Mouse (Mus musculus): ENCODE data around the gene Gm20538. TPM values are rescaled to one million over a fixed set of nuclear protein-coding genes. Genes with fewer than 3 reads are reported as not detected.
A peak's percentile ranks its signal among the peaks of the same experiment; 100 is the strongest.

The Gm20538 gene
- polyA plus RNA-seq, 1 experiment = not detected

DNA sequence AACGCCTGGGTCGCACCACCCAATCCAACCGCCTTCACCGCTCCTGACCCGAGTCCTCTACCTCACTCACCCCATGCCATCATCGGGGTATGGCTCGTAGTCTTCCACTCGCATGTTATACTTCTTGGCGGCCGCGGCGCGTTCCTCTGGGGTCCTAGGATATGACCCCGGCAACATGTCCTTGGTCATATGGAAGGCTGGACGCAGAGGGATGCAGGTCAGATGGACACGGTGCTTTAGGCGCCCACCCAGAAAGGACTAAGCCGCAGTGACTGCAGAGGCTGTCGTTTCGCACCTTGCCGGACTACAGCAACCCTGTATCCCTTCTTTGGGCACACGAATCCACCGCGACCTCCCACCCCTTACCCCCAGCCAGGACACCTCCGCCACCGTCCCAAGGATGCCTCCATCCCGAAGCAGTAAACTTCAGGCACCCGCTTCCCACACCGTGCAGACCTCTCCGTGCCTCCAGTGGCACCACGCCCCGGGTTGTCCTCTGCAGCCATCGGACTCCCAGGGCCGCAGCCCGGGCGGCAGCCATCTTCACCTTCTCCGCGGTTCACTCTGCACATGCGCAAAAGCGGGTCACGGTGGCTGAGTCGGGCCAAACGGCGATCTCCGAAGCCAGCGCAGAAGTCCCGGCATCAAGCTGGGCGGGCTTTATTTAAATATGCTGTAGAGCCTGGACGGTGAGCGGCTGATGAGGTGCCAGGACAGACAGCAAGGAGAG, 2.4 kb upstream of the Gm20538 start, which contains the start of gene Ndufb8:
Ndufb8 (minus strand) TSS at position 580 of the 730 bp plus-strand sequence.
- peaks cover 3% of the 10 kb centered on the region; the same call in 1 of the 2 replicates for H3K4me1 ChIP-seq (ENCODE audit: control insufficient read depth, insufficient read depth, insufficient read length)
- H3K27me3 ChIP-seq (ENCODE audit: control insufficient read depth, insufficient read depth, low read length) = no peaks in the 10 kb centered on the region
- TF ChIP-seq POLR2A (IDR thresholded peaks at IDR 0.05; ENCODE audit: low read depth, low read length) = peak; percentile 87
- no peak for TF ChIP-seq CTCF (IDR thresholded peaks at IDR 0.05; ENCODE audit: extremely low read depth, insufficient read depth, insufficient read length, insufficient replicate concordance)
- DNase-seq (ENCODE audit: low read depth in 1 of 2, low spot score in 2 of 2) = peak; percentile 77 to 97
- peak within 1 kb of the TSS; percentile 37; the same call in 1 of the 2 replicates for H3K27ac ChIP-seq (ENCODE audit: insufficient read depth, low read length)
- WGBS = under 1% methylated on average over 50 of the region's 50 CpGs
- peak within 1 kb of the TSS; percentile 72 for H3K4me3 ChIP-seq (ENCODE audit: extremely low read depth, insufficient read depth, insufficient read length)
- peaks cover 13% of the 10 kb centered on the region for H3K36me3 ChIP-seq (ENCODE audit: control insufficient read depth, insufficient read depth, low read length)

DNA sequence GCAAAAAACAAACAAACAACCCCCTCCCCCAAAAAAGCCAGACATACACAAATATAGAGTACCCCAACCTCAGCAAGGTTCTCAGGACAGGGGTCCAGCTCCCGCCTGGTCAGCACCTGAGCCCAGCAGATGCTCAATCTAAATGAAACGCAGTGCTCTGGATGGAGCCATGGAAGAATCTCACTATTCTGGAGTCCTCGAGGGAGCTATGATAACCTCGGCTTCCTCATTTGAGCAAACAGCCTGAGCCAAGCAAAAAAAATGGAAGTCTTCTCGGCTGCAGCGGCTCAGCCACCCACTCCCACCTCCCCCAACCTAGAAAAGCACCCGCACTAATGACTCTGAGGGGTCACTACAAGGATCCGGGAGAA, 1.8 kb upstream of the Gm20538 start:
- no peak for DNase-seq (ENCODE audit: low read depth in 1 of 2, low spot score in 2 of 2)

DNA sequence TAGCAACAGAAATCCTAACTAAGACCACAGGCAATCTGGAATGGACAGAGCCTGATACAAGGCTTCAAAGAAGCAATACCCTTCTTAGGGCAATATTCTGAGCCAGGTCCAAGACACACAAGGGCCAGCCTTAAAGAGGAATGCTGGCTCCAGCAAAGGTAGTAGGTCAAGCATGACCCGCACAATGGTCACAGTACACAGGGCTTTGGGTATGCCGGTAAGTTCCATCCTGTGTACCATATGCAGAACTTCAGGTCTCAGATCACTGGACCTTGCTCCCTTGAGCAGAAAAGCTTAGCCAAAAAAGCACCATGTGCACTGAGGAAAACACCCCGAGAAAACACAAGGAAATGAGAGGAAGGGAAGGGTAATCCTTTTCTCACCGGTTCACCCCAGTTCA, 655 bp upstream of the Gm20538 start:
- no peak overlapping the region for H3K27ac ChIP-seq (ENCODE audit: insufficient read depth, low read length)
- no peaks in the 10 kb centered on the region for H3K27me3 ChIP-seq (ENCODE audit: control insufficient read depth, insufficient read depth, low read length)
- H3K4me1 ChIP-seq (ENCODE audit: control insufficient read depth, insufficient read depth, insufficient read length) = peaks cover 3% of the 10 kb centered on the region; the same call in 1 of the 2 replicates
- WGBS = 93% methylated on average over 4 of the region's 4 CpGs
- H3K36me3 ChIP-seq (ENCODE audit: control insufficient read depth, insufficient read depth, low read length) = peaks cover 22% of the 10 kb centered on the region
- no peak for TF ChIP-seq POLR2A (IDR thresholded peaks at IDR 0.05; ENCODE audit: low read depth, low read length)
- TF ChIP-seq CTCF (IDR thresholded peaks at IDR 0.05; ENCODE audit: extremely low read depth, insufficient read depth, insufficient read length, insufficient replicate concordance) = no peak
- no peak overlapping the region for H3K4me3 ChIP-seq (ENCODE audit: extremely low read depth, insufficient read depth, insufficient read length)
- DNase-seq (ENCODE audit: low read depth in 1 of 2, low spot score in 2 of 2) = no peak

More for the DNA sequence above, 1.8 kb upstream of the Gm20538 start:
- H3K27ac ChIP-seq (ENCODE audit: insufficient read depth, low read length) = no peak overlapping the region
- H3K4me1 ChIP-seq (ENCODE audit: control insufficient read depth, insufficient read depth, insufficient read length) = peaks cover 3% of the 10 kb centered on the region; the same call in 1 of the 2 replicates
- H3K4me3 ChIP-seq (ENCODE audit: extremely low read depth, insufficient read depth, insufficient read length) = peak overlapping the region; percentile 72
- TF ChIP-seq POLR2A (IDR thresholded peaks at IDR 0.05; ENCODE audit: low read depth, low read length) (no peak), CTCF (IDR thresholded peaks at IDR 0.05; ENCODE audit: extremely low read depth, insufficient read depth, insufficient read length, insufficient replicate concordance) (no peak)
- 3% methylated on average over 8 of the region's 8 CpGs for WGBS
- H3K27me3 ChIP-seq (ENCODE audit: control insufficient read depth, insufficient read depth, low read length) = no peaks in the 10 kb centered on the region
- H3K36me3 ChIP-seq (ENCODE audit: control insufficient read depth, insufficient read depth, low read length) = peaks cover 18% of the 10 kb centered on the region

DNA sequence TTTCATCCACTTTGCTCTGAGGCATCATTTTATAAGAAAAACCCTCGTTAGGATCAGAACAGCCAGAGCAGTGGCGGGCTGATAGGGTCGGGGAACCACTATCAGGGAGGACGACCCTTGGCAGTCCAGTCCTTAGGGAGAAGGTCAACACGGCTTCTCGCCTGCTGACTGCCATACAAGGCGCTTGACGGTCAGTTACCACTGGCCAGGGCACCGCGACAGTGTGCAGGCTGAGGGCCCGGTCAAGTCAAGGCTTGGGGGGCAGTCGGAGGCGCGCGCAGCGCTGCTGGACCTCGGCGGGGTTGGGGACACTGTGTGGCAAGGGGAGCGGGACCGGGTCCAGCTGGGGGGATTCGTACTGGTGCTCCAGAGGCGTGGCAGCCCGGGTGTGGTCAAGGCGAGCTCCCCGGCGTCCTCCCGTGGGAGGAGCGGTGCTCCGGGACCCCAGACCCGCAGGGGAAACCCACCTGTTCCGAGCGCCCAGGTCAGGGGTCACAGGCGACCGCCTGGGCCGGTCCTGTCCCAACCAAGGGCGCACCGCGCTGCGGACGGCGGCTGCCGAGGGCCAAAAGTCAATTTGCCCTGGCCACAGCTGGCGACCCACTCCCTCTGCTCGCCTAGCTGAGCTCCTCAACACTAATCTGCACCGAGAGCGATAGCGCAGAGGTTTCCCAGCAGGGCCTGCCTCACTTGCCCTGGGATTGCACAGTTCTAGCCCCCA, 7.2 kb downstream of the Gm20538 start, which contains the start of gene Sec31b:
Sec31b (minus strand) TSS at position 544 of the 721 bp plus-strand sequence.
- peak in 1 of 2 experiments; percentile 24 for DNase-seq (ENCODE audit: low read depth in 1 of 2, low spot score in 2 of 2)
- Histone ChIP-seq H3K27me3 (ENCODE audit: control insufficient read depth, insufficient read depth, low read length) (no peaks in the 10 kb centered on the region), H3K36me3 (ENCODE audit: control insufficient read depth, insufficient read depth, low read length) (peaks cover 13% of the 10 kb centered on the region), H3K27ac (ENCODE audit: insufficient read depth, low read length) (no peak within 1 kb of the TSS), H3K4me1 (ENCODE audit: control insufficient read depth, insufficient read depth, insufficient read length) (peaks cover 5% of the 10 kb centered on the region; the same call in 1 of the 2 replicates), H3K4me3 (ENCODE audit: extremely low read depth, insufficient read depth, insufficient read length) (peak within 1 kb of the TSS; percentile 44; the same call in 1 of the 2 replicates)
- 5% methylated on average over 47 of the region's 47 CpGs for WGBS
- TF ChIP-seq POLR2A (IDR thresholded peaks at IDR 0.05; ENCODE audit: low read depth, low read length) = no peak
- no peak for TF ChIP-seq CTCF (IDR thresholded peaks at IDR 0.05; ENCODE audit: extremely low read depth, insufficient read depth, insufficient read length, insufficient replicate concordance)

DNA sequence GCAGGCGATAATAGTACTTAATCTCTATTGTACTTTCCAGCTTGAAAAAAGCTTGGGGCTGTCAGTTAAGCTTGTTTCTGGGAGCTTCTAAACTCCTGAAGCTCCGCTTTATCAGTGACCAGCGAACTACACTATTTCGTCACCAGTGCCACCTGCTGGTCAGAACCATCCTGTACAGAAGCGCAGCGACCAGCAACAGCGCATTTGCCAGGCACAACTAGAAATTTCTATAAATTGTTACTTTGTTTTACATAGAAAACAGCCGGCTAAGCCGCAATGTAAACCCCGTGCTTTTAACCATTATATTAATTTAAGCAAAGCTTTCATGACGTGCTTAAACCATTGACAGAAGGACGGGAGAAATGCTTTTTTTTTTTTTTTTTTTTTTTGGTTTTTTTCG, 7.9 kb downstream of the Gm20538 start:
- TF ChIP-seq POLR2A (IDR thresholded peaks at IDR 0.05; ENCODE audit: low read depth, low read length) (no peak), CTCF (IDR thresholded peaks at IDR 0.05; ENCODE audit: extremely low read depth, insufficient read depth, insufficient read length, insufficient replicate concordance) (peak; percentile 61; the same call in 1 of the 2 replicates)
- Histone ChIP-seq H3K36me3 (ENCODE audit: control insufficient read depth, insufficient read depth, low read length) (peaks cover 10% of the 10 kb centered on the region), H3K27ac (ENCODE audit: insufficient read depth, low read length) (no peak overlapping the region), H3K27me3 (ENCODE audit: control insufficient read depth, insufficient read depth, low read length) (no peaks in the 10 kb centered on the region), H3K4me3 (ENCODE audit: extremely low read depth, insufficient read depth, insufficient read length) (no peak overlapping the region), H3K4me1 (ENCODE audit: control insufficient read depth, insufficient read depth, insufficient read length) (peaks cover 5% of the 10 kb centered on the region; the same call in 1 of the 2 replicates)
- DNase-seq (ENCODE audit: low read depth in 1 of 2, low spot score in 2 of 2) = peak; percentile 48 to 69
- WGBS = 4% methylated on average over 13 of the region's 13 CpGs

DNA sequence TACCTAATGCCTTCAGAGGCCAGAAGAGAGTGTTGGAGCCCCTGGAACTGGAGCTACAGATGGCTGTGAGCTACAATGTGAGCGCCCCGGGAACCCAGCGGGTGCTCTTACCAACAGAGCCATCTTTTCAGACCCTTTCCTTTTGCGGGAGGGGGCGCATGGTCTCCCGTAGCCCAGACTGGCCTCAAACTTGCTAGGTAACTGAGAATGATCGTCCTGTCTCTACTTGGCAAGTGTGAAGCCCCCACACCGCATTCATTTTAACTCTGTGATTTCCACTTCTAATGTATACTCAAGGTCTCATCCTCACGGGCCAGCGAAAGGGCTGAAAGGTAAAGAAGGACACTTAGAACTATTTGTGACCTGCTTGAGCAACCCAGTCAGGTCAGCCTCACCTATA, 8.3 kb downstream of the Gm20538 start:
- H3K27me3 ChIP-seq (ENCODE audit: control insufficient read depth, insufficient read depth, low read length) = no peaks in the 10 kb centered on the region
- DNase-seq (ENCODE audit: low read depth in 1 of 2, low spot score in 2 of 2) = no peak
- H3K27ac ChIP-seq (ENCODE audit: insufficient read depth, low read length) = no peak overlapping the region
- H3K4me1 ChIP-seq (ENCODE audit: control insufficient read depth, insufficient read depth, insufficient read length) = peaks cover 5% of the 10 kb centered on the region; the same call in 1 of the 2 replicates
- whole genome bisulfite sequencing = 73% methylated on average over 10 of the region's 10 CpGs
- H3K4me3 ChIP-seq (ENCODE audit: extremely low read depth, insufficient read depth, insufficient read length) = no peak overlapping the region
- TF ChIP-seq POLR2A (IDR thresholded peaks at IDR 0.05; ENCODE audit: low read depth, low read length) = no peak
- TF ChIP-seq CTCF (IDR thresholded peaks at IDR 0.05; ENCODE audit: extremely low read depth, insufficient read depth, insufficient read length, insufficient replicate concordance) = no peak
- H3K36me3 ChIP-seq (ENCODE audit: control insufficient read depth, insufficient read depth, low read length) = peaks cover 8% of the 10 kb centered on the region

Measured in spleen, adult 2 months (tissue).